Mouse (Mus musculus) thymus, adult 2 months (tissue): Measurements from ENCODE around the gene Frg2f1.

ENCODE experiments used
- CTCF ChIP-seq: fragments of 200-500 bp; IDR thresholded peaks from 2 replicates; pipeline ENCODE4 v1.5.1; 2012; ENCODE audit warnings: mild to moderate bottlenecking, control low read depth, low read length, moderate library complexity, borderline replicate concordance; ENCODE audit not compliant: control insufficient read depth, poor library complexity, insufficient read depth; ENCODE audit errors: extremely low read depth
- POLR2A ChIP-seq: fragments of 200-500 bp; IDR thresholded peaks from 2 replicates; pipeline ENCODE4 v1.6.1; 2012; ENCODE audit warnings: mild to moderate bottlenecking, low read length, control low read depth, moderate library complexity; ENCODE audit not compliant: control insufficient read depth, poor library complexity, insufficient read depth; ENCODE audit errors: extremely low read depth

DNA sequence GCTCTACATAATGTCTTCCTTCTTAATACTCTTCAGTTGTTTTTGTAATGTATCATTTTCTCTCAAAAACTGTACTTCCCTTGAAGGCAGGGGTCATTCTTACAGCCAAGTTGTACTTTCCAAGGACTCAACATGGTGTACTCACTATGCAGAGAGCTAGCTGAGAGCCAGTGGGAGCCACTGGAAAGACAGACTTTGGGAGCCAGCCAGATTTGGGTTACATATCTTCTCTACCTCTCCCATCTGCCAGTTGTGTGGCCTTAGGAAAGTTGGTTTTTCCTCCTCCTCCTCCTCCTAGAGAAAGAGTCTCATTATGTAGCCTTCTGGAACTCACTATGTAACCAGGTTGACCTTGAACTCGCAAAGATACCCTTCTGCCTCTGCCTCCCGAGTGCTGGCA, 14.9 kb downstream of the Frg2f1 start:
- TF ChIP-seq CTCF (no peak), POLR2A (no peak)
